Mouse (Mus musculus): Measurements from ENCODE around the gene Pus1.
A peak's percentile ranks its signal among the peaks of the same experiment; 100 is the strongest.

Pus1 gene

DNA sequence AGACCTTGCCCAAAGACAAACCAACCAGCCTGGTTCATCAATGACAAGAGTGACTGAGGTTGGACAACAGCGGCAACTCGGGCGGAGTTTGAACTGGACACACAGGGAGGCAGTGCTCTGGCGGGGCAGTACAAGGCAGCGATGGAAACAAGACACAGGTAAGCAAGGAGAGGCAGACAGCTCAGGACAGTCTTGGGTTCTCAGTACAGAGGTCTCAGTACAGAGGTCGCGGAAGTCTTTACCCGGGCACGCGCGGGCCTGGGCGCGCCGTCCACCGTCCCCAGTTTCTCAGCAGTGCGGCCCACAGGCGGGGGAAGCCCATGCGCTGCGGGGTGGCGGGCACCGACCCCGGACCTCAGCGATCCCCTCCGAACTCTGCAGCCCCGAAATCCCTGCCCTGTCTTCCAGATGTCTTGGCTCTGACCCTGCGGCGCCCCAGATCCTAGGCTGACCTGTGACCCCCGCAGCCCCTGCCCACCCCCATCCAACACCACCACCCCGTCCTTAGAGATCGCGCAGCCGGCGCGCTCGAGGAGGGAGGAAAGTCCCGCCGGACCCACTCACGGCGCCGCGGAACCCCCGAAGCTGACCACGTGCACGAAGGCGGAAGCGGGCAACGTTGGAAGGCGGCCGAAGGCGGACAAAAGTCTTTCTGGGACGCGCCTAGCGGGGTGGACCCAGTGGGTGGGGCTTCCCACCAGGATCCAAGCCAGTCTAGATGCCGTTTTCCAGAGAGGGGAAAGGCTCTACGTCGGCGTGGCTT is at the start of gene Pus1:
Pus1 (minus strand) TSS at position 662 of the 763 bp plus-strand sequence.
- peak; percentile 96 for DNase-seq (ENCODE audit: low read depth)

DNA sequence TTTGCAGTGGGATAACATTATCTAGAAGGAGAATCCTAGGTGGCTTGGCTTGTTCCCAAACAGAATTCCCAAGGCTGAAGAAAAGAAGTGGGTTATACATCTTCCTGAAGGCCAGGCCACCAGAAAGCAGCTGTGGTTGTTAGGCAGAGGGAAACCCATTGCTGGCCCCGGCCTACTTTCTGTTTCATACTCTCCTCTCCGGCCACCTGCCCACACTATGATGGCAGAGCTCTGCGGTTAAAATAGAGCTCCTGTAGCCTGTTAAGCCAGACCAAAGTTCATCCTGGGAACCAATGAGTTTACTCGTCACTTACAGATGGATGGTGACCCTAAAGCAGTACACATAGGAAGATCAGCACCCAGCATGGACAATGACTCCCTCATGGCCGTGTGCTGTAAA is 47.1 kb upstream of the Pus1 start:
- DNase-seq (ENCODE audit: low read depth) = no peak

DNA sequence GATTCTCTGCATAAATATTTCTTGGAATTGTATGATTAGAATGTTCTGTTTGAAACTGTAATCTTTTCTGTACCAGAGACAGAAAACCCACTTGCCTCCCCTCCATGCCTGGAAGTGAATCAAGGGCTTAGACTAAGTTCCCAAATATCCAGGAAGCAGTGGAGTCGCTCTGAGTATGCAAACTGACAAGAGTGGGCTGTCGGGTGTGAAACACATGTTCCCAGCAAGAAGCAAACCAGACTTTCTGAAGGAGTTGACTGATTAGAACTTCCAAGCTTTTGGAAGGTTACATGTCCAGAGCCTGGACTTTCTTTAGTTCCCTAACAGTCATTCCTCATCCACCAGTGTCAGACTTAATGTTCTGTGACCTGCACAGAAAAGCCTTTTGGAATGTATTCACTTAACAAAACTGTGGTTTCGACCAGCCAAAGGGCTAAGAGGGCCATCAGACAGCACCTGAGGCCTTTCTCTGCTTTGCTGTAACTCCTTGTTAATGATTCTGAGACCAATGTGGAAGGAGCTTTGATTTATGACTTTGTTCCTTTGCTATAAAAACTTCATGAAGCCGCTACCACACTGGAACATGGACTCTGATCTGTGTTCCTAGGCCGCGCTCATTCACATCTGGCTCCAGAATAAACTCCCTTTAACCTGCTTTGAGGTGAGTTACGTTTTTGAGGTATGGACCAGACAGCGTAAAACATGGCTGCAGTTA is 46.5 kb upstream of the Pus1 start:
- DNase-seq (ENCODE audit: low read depth) = no peak

DNA sequence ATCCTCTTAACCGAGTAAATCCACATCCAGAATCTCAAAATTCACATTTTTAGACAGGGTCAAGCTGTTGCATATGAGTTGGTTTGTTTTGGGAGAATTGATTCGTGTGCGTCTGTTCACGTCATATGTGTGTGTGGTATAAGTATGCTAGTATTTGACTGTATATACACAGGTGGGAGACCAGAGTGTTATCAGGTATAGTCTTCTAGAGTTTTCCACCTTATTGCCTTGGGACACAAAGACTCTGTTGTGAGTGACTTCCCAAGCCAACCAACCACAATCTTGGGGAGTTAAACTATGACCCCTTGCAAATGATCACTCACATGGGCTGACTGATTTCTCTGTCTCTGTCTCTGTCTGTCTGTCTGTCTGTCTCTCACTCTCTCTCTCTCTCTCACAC is 44.0 kb upstream of the Pus1 start:
- no peak for DNase-seq (ENCODE audit: low read depth)

DNA sequence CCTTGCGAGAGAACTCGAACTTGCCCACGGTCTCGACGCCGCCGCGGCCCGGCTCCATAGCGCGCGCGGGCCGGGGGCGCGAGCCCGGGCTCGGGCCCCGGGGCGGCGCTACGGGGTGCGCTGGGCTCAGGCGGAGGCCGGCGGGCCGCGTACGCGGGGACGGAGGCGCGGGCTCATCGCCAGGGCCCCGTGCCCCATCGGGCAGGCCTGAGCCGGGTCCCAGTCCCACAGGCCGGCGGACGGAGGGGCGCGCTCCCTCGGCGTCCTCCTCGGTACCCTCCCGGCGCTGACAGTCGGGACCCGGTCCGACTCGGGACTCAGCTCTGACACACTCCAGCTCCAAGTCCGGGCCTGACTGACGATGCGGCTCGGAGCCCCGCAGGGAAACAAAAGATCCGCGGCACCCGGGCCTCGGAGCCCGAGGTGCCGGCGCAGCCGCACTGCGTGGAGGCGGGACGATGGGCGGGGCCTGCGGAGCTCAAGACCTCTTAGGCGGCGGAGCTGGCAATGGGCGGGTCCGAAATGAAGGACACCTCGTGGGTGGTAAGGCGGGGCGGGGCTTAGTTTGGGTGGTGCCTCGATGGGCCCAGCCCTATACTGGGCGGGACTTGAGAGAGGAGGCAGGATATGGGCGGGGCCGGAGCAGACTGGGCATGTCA is 29.3 kb upstream of the Pus1 start, which contains the start of gene Ulk1:
Ulk1 (minus strand) TSS at position 431 of the 659 bp plus-strand sequence.
- peak; percentile 100 for DNase-seq (ENCODE audit: low read depth)

DNA sequence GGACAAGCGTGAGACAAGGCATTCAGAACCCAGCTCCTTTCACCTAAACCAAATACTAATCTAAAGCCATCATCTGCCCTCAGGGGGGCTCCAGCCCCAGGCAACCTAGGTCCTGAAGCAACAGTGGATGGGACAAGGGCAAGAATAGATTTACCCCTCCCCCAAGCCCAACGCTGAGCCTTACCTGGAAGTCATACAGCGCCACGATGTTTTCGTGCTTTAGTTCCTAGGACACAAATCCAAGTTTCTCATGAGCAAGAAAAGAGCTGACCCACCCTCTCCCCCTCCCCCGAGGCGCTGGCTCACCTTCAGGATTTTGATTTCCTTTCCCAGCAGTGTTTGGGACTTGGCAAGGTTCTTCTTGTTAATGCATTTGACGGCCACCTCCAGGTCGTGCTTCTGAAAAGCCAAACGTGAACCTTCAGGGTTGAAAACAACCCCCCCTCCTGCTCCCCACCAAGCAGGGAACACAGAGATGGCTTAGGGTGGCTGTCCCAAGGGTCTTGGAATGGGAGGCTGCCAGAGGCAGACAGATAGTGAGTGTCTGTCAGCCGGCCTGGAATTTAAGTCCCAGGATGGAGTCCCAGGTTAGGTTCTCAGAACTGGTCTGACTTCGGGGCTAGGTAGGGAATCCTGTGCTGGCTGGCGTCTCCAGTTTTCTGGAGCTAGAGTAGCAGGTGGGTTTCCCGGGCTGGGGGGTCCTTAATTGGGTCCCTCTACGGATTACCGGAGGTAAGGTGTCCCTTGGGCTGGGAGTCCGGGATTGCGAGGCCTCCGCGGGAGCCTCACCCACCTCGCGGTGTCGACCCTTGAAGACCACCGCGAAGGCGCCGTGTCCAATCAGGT is 28.6 kb upstream of the Pus1 start:
- DNase-seq (ENCODE audit: low read depth) = peak; percentile 63

DNA sequence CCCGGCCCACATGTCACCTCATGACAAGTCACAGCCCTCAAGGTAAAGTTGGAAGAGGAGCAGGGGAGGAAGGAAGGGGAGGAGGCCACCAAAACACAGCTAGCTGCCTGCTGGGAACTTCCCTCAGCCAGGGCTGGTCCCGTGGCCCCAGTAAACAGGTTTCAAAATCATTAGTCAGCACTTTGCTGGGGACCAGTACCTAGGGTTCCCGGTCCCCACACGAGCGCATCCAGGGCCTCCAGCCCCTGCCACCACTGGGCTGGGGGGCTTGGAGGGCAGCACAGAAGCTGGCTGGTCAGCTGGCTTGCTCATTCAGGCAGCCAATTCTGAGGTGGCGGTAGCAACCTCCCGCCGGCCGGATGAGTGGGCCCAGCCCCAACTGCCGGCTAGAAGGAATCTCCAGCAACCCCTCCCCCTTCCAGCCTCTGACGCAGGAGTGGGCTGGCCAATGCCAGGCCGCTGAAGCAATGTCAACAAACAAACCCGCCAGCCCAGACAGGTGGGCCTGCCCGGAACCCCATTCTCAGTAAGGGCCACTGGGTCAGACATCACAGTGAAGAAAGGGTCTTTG is 27.7 kb upstream of the Pus1 start:
- peak; percentile 90 for DNase-seq (ENCODE audit: low read depth)

DNA sequence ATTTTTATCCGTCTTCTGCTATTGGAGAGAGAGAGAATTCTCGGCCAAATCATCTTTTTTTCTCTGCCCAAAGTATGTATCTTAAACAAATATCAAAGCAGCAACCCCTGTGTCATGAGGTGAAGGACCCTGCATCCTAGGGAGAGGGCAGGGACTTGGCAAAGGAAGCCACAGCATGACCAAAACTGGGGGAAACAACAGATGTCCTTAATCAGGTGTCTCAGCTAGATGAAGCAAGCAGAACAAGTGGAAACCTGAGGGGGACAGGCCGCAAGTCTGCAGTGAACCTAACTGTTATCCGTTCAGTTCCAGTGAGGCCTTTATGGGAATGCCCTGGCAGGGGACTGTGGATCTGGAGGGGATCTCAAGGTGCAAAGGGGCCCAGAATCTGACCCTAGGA is 27.0 kb upstream of the Pus1 start:
- no peak for DNase-seq (ENCODE audit: low read depth)

DNA sequence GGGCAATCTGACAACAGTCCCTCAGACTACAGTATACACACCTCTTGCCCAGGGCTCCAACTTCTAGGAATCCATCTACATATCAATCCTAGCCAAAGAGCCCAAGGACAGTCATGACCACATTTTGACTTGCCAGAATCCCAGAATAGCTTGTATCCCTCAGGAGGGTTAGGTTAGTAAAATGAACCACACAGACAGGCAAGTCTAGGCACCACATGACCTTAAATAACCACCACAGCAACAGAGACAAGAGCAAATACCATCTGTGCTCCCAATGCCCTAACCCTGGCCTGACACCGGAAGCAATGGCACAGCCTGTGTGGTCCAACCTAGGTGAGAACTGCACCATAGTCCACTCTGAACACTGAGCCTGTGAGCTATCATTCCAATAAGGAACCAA is 26.2 kb upstream of the Pus1 start:
- DNase-seq (ENCODE audit: low read depth) = no peak

DNA sequence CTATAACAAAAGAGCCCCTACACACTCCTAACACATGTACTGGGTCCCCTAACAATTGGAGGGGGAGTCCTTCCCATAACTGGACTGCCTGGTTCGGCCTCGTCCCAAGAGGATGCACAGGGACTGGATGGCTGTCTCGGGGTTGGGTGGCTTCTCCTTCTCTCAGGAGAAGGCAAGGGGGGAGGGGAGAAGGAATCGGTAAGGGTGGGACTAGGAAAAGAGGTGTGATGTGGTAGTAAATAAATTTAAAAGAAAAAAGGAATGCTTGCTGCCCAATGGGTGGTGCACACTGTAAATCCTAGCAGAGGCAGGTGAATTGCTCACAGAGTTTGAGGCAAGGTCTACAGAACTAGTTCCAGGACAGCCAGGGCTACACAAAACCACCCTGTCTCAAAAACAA is 25.7 kb upstream of the Pus1 start:
- no peak for DNase-seq (ENCODE audit: low read depth)

DNA sequence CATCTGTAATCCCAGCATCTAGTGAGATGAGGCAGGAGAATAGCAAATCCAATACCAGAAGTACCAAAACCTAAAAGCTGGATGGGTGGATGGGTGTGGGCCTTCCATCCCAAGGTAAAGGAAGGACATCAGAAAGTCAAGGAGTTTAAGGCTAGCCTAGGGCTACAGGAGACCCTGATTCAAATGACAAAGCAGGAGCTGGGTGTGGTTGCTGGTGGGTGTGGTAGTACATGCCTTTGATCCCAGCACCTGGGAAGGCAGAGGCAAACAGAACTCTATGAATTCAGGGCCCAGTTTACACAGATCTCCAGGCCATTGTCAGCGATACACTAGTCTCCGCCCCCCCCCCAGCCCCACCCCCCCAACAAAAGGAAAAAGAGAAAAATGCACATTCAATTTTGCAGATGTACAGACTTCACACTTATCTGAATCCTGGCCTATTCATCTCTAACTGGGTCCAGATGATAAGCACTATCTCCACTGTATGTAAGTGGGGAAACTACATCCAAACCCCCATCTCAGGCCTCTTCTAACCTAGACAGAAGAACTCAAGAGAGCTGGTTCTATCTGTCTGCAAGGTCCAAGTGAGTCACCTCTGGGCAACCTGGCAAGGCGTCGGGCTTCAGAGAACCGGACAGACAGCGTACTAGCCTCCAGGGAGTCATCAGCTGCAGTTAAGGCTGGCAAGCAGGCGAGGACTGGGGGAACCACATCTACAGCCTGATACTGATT is 23.7 kb upstream of the Pus1 start:
- no peak for DNase-seq (ENCODE audit: low read depth)

DNA sequence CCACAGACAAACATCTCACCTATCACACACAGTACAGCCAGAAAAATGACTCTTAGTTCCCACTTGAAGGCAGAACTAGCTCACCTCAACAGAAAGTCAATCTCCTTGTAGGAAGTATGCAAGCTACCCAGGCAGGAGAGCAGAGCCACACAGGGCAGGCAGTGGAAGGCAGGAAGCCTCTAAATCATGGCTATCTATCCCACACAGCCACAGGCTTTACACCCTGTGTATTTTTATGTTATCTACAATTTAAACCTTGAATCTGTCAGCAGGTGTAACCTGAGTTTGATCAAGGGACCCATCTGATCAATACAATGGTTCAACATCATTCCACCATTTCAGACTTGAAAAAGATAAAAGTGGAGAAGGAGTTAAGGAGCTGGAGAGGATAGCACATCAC is 22.4 kb upstream of the Pus1 start:
- no peak for DNase-seq (ENCODE audit: low read depth)

DNA sequence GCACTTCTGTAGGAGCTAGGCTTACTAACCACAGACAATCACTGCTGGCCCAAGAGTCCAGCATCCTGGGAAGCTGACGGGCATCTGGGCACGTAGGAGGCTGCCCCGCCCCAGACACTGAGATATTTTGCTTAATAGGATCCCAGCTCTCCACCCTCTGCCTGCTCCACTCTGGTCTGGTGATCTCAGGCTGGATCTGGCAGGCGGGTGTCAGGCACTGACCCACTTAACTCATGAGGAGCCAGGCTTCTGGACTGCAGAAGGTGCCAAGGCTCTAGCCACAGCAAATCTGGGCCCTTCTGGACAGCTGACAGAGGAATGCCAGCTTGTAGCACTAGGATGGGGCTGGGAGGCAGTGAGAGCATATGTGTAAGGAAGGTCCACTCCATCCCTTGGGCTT is 21.7 kb upstream of the Pus1 start:
- DNase-seq (ENCODE audit: low read depth) = no peak

DNA sequence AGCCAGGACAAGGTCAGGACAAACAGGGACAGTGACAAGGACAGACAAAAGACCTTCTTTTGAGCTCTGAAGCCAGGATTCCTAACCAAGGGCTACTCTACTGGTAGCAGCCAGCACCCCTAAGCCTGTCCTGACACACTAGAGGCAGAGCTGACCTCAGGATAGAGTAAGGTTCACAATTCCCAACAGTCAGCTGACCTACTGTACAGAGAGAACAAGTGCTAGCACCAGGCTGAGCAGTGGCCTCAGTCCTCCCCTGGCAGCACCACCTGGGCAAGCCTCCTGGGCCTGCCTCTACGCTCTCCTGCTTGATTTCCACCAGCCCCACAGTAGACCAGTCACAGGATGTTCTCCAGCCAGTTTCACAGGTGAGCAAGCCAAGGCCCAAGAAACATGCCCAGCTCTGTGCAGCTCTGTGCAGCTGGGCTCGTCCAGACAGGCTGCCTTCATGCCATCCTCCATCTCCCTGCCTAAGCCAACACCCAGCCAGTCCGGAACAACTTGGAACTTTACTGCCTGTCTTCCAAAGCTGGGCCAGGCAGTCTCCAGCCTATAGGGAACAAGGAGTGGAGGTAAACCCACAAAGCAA is 20.7 kb upstream of the Pus1 start:
- no peak for DNase-seq (ENCODE audit: low read depth)

DNA sequence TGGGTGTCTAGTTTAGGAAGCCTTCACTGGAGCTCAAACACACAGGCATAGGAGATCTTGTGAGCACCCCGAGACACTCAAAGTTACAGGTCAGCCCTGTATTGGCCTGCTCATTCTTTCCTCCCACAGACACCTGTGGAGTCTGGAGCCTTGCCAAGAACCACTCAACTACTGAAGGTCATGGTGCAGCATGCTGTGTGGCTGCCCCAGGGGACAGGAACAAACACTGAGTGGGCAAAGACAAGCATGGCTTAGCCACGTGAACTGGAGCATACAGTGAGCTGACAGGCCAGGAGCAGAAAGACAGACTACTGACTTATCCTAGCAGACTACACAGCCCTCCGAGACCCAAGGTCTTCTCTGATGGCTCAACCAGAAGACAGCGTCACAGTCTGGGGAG is 17.2 kb upstream of the Pus1 start:
- DNase-seq (ENCODE audit: low read depth) = no peak

DNA sequence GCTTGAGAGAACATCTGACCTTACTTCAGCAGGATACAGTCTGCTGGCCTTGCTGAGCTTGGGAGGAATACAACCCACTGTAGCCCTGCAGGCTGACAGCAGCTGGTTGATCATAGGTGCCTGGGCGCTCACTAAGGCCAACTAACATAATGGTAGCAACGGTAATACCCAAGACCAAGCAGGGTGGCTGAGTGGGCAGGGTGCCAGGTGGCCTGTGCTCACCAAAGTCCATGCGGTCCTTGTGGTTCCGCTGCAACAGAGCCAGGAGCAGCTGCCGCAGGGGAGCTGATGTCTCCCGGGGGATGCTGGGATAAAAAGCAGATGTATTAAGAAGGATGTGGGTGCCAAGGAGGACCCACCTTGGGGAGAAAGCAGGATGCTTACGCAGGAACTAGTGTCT is 13.9 kb upstream of the Pus1 start:
- DNase-seq (ENCODE audit: low read depth) = no peak

DNA sequence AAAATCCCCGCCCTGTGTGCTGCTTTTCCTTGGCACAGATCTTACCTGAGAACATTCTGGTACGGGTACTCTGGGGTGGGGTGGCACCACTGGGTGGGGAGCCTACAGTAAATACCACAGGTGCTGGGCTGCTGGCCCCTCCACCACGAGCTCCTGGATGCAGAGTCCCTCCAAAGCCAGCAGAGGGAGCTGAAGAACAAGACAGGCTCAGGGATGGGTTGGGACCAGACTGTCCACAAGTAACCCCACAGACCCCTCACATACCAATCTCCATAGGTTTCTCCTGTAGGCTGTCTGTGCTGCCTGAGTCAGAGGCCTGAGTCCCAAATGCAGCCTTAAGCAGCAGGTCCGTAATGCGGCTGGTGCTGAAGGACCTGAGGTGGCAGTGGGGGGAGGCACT is 8.2 kb upstream of the Pus1 start:
- peak; percentile 67 for DNase-seq (ENCODE audit: low read depth)

DNA sequence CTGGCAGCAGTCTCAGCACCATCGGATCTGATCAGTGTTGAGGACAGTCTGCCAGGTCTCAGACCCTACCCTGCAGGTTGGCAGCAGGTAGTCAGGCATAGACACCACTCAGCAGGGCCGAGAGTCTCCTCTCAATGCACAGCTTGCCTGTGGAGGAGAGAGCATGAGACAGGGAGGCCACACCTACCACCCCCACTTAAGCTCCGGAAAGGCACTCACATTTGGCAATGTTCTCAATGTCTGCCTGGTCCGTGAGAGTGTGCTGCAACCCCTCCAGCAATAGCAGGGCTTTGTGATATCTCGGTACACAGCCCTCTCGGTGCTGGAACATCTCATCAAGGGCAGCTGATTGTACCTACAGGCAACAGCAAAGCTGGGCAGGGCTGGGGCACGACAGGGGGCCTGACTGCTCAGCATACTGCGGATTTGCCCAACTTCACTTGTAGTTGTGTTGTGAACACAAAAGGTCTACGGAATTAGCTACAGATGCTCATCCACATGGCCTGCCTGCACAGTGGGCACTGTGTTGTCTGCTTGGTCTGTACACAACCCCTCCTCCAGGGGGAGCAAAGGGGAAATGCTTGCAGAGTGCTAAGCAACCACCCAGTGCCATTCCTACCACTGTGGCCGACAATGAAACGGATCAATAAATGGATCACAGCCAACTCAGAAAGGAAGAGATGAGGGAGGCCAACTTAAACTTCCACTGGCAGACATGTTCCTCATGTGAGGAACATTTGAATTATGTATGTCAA is 5.8 kb upstream of the Pus1 start:
- peak; percentile 61 for DNase-seq (ENCODE audit: low read depth)

DNA sequence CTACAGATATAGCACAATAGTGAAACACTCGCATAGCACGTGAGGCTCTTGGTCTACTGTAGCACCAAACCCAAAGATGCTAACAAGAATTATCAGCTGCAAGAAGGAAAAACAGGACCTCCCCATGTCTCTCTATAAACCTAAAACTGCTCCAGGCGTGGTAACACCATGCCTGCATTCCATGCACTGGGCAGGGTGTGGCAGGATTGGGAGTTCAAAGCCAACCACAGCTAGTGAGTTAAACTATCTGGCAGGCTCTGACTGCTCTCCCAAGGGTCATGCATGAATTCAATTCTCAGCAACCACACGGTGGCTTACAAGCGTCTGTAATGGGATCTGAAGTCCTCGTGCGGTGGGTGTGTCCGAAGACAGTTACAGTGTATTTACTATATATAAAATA is 2.7 kb upstream of the Pus1 start:
- DNase-seq (ENCODE audit: low read depth) = peak; percentile 15
